Mouse (Mus musculus): Measurements from ENCODE around the gene Pea15a. TPM values are rescaled to one million over a fixed set of nuclear protein-coding genes. Genes with fewer than 3 reads are reported as not detected.

Pea15a gene
- polyA plus RNA-seq, 1 experiment from 2014 or later: 398 TPM

DNA sequence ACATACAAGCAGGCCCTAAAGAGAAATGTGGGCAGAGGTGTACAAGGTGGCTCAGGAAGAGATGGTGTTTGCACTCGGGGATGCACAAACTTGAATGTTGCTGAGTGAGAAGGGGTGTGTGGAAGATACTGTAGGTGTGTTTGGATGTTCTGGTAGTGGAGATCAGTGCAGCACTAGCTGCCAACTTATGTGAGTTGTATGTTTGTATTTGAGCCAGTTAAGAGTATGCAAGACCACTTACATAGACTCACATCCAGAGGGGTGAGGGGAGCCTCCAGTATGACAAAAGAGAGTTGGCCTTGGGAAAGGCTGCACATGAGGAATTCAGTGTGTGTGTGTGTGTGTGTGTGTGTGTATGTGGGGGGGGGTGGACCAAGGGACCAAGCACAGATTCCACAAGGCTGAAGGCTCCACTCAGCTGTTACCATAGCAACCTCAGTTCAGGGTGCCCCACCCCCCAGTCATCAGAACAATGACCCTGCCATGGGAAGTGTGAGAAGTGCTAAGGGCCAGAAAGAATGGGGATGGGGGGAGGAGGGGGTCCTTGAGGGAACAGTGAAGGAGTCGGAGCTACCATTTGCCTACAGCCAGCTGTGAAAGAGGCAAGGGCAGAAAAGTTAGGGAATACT lies 3.6 kb downstream of the Pea15a start:
- H3K9me3 ChIP-seq: no peaks in the 10 kb centered on the region
- peak overlapping the region; percentile 65 for H3K4me3 ChIP-seq (replicated peaks)
- peak overlapping the region; percentile 93 for H3K4me2 ChIP-seq (replicated peaks)
- H3K4me1 ChIP-seq (replicated peaks): peaks cover 82% of the 10 kb centered on the region
- WGBS: 2% methylated on average over 2 of the region's 2 CpGs
- peak; percentile 10 for ATAC-seq
- no peaks in the 10 kb centered on the region for H3K27me3 ChIP-seq
- peaks cover 23% of the 10 kb centered on the region for H3K36me3 ChIP-seq
- peak overlapping the region; percentile 90 for H3K9ac ChIP-seq (replicated peaks)
- peak overlapping the region; percentile 96 for H3K27ac ChIP-seq

GRCm38 (mm10) chr1:172201967-172202880 lies 4.4 kb downstream of the Pea15a start:
- peak overlapping the region; percentile 63 for H3K9ac ChIP-seq (replicated peaks)
- peak; percentile 9; the same call in 1 of the 2 replicates for ATAC-seq
- H3K4me1 ChIP-seq (replicated peaks): peaks cover 81% of the 10 kb centered on the region
- H3K4me3 ChIP-seq (replicated peaks): peak overlapping the region; percentile 20
- peak overlapping the region; percentile 96 for H3K27ac ChIP-seq
- no peaks in the 10 kb centered on the region for H3K9me3 ChIP-seq
- H3K4me2 ChIP-seq (replicated peaks): peak overlapping the region; percentile 93
- H3K36me3 ChIP-seq: peaks cover 31% of the 10 kb centered on the region
- WGBS: 3% methylated on average over 14 of the region's 14 CpGs
- H3K27me3 ChIP-seq: no peaks in the 10 kb centered on the region

- Histone ChIP-seq H3K4me3 (replicated peaks) (peak overlapping the region; percentile 6; the same call in 1 of the 2 replicates), H3K9ac (replicated peaks) (peak overlapping the region; percentile 28)
Measured at GRCm38 (mm10) chr1:172200871-172201447, 5.6 kb downstream of the Pea15a start.

GRCm38 (mm10) chr1:172200161-172200560 lies 6.4 kb downstream of the Pea15a start:
- H3K4me2 ChIP-seq (replicated peaks): peak overlapping the region; percentile 93
- H3K9me3 ChIP-seq: no peaks in the 10 kb centered on the region
- H3K4me3 ChIP-seq (replicated peaks): no peak overlapping the region; the same call in 1 of the 2 replicates
- peaks cover 70% of the 10 kb centered on the region for H3K4me1 ChIP-seq (replicated peaks)
- no peaks in the 10 kb centered on the region for H3K27me3 ChIP-seq
- H3K27ac ChIP-seq: peak overlapping the region; percentile 96
- peaks cover 51% of the 10 kb centered on the region for H3K36me3 ChIP-seq
- peak overlapping the region; percentile 55; the same call in 1 of the 2 replicates for H3K9ac ChIP-seq (replicated peaks)
- ATAC-seq: no peak
- WGBS: 74% methylated on average over 5 of the region's 5 CpGs

More at GRCm38 (mm10) chr1:172200871-172201447, 5.6 kb downstream of the Pea15a start:
- Histone ChIP-seq H3K36me3 (peaks cover 44% of the 10 kb centered on the region), H3K27me3 (no peaks in the 10 kb centered on the region), H3K4me1 (replicated peaks) (peaks cover 75% of the 10 kb centered on the region), H3K4me2 (replicated peaks) (peak overlapping the region; percentile 93), H3K27ac (peak overlapping the region; percentile 96), H3K9me3 (no peaks in the 10 kb centered on the region)
- WGBS: 12% methylated on average over 7 of the region's 7 CpGs
- ATAC-seq: peak; percentile 66

GRCm38 (mm10) chr1:172198996-172199395 lies 7.6 kb downstream of the Pea15a start:
- Histone ChIP-seq H3K4me2 (replicated peaks) (no peak overlapping the region), H3K27me3 (no peaks in the 10 kb centered on the region), H3K4me3 (replicated peaks) (no peak overlapping the region), H3K27ac (no peak overlapping the region), H3K4me1 (replicated peaks) (peaks cover 58% of the 10 kb centered on the region), H3K9me3 (no peaks in the 10 kb centered on the region), H3K36me3 (peaks cover 62% of the 10 kb centered on the region), H3K9ac (replicated peaks) (no peak overlapping the region)
- 91% methylated on average over 4 of the region's 4 CpGs for WGBS
- no peak for ATAC-seq

DNA sequence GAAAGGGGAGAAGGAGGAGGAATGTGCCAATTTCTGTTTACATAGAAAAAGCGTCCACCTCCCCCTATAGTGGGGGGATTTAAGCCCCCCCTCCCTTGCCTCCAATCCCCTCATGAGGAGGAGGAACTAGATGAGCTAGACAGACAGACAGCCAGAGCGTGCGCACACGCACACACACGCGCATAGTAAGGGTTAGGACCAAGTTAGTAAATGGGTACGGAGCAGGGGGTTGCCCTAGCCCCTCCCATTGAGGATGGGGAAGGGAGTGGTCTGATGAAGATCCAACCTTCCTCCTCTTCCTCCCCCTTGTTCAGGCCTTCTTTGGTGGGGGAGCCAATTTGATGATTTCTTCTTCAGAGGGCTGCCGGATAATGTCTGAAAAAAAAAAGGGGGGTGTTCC lies 8.3 kb downstream of the Pea15a start:
- Histone ChIP-seq H3K27me3 (no peaks in the 10 kb centered on the region), H3K9ac (replicated peaks) (no peak overlapping the region)
- 82% methylated on average over 8 of the region's 8 CpGs for WGBS

DNA sequence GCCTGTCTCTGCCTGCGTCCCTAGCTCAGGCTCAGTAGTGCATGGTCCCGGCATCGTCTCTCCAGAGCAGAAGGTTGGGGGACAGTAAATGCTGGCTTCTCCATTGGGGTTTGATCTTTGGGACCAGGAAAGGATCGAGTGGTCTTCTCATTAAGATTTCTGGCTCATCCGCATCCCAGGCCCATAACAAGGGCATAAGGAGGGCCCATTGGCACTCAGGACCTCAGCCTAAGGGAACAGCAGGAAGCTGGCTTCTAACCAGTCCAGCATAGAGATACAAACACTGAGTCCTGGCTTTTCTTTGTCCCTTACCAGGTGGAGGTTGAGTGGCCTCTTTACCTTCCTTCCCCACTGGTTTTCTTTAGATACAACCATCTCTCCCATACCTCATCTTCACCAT lies 8.8 kb downstream of the Pea15a start:
- no peaks in the 10 kb centered on the region for H3K9me3 ChIP-seq
- H3K4me2 ChIP-seq (replicated peaks): no peak overlapping the region
- WGBS: 81% methylated on average over 5 of the region's 5 CpGs
- peak overlapping the region; percentile 56 for H3K27ac ChIP-seq
- no peak for ATAC-seq
- no peak overlapping the region; the same call in 1 of the 2 replicates for H3K9ac ChIP-seq (replicated peaks)
- no peak overlapping the region for H3K4me3 ChIP-seq (replicated peaks)
- no peaks in the 10 kb centered on the region for H3K27me3 ChIP-seq
- peaks cover 47% of the 10 kb centered on the region for H3K4me1 ChIP-seq (replicated peaks)
- H3K36me3 ChIP-seq: peaks cover 69% of the 10 kb centered on the region

More for the DNA sequence above, 8.3 kb downstream of the Pea15a start:
- no peak for ATAC-seq
- Histone ChIP-seq H3K4me2 (replicated peaks) (no peak overlapping the region), H3K4me1 (replicated peaks) (peaks cover 51% of the 10 kb centered on the region), H3K9me3 (no peaks in the 10 kb centered on the region), H3K36me3 (peaks cover 69% of the 10 kb centered on the region), H3K4me3 (replicated peaks) (no peak overlapping the region), H3K27ac (peak overlapping the region; percentile 56; the same call in 1 of the 2 replicates)

- Histone ChIP-seq H3K4me1 (replicated peaks) (peaks cover 40% of the 10 kb centered on the region), H3K4me3 (replicated peaks) (no peak overlapping the region), H3K9ac (replicated peaks) (no peak overlapping the region), H3K27ac (peak overlapping the region; percentile 56; the same call in 1 of the 2 replicates), H3K4me2 (replicated peaks) (no peak overlapping the region), H3K9me3 (no peaks in the 10 kb centered on the region), H3K27me3 (no peaks in the 10 kb centered on the region), H3K36me3 (peaks cover 76% of the 10 kb centered on the region)
- no peak for ATAC-seq
- WGBS: 90% methylated on average over 3 of the region's 3 CpGs
Measured at GRCm38 (mm10) chr1:172197146-172197545, 9.5 kb downstream of the Pea15a start.

GRCm38 (mm10) chr1:172194435-172194834 lies 12.2 kb downstream of the Pea15a start:
- H3K27ac ChIP-seq: peak overlapping the region; percentile 49; the same call in 1 of the 2 replicates
- peaks cover 13% of the 10 kb centered on the region for H3K4me1 ChIP-seq (replicated peaks)
- H3K4me2 ChIP-seq (replicated peaks): no peak overlapping the region
- no peak for ATAC-seq
- peaks cover 85% of the 10 kb centered on the region for H3K36me3 ChIP-seq
- H3K27me3 ChIP-seq: no peaks in the 10 kb centered on the region
- no peaks in the 10 kb centered on the region for H3K9me3 ChIP-seq
- no peak overlapping the region for H3K4me3 ChIP-seq (replicated peaks)
- H3K9ac ChIP-seq (replicated peaks): peak overlapping the region; percentile 25; the same call in 1 of the 2 replicates
- WGBS: 81% methylated on average over 8 of the region's 8 CpGs

DNA sequence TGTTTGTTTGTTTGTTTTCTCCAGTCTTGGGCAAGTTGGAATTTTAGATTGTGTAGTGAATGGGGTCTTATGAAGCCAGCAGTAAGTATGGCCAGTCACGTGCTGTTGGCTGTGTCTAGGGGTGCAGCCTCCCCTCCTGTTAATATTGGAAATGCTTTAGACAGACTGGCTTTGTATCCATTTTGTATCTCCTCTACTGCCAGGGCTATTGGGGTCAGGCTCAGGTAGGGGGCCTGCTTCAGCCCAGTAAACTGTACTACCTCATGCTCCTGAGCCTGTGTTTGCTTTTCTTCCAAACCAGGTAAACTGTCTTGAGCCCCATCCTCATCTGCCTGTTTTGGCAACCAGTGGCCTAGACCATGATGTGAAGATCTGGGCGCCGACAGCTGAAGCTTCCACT lies 14.4 kb downstream of the Pea15a start:
- WGBS: 94% methylated on average over 3 of the region's 3 CpGs
- Histone ChIP-seq H3K4me1 (replicated peaks) (peaks cover 6% of the 10 kb centered on the region), H3K27ac (no peak overlapping the region), H3K9me3 (no peaks in the 10 kb centered on the region), H3K9ac (replicated peaks) (no peak overlapping the region), H3K36me3 (peaks cover 82% of the 10 kb centered on the region), H3K4me3 (replicated peaks) (no peak overlapping the region), H3K4me2 (replicated peaks) (no peak overlapping the region), H3K27me3 (no peaks in the 10 kb centered on the region)
- ATAC-seq: no peak

DNA sequence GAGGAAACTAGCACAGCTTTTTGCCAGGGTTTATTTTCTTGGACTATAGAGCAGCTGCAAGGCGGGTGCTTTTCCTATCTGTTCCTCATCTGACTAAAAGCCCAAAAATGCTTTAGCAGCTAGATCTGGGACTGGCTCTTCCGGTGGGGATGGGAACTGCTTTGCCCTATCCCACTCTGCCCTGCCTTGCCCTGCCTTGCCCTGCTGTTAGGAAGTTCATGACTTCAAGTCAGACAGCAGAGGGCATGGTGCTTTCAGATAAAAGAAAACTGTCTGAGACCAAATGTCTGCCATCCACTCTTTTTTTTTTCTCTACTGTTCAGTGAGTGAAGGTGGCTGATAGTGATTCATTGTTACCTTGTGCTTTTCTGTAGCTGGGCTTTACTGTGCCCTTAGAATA lies 15.0 kb downstream of the Pea15a start:
- WGBS: 92% methylated on average over 2 of the region's 2 CpGs
- Histone ChIP-seq H3K27ac (no peak overlapping the region), H3K27me3 (no peaks in the 10 kb centered on the region), H3K9ac (replicated peaks) (no peak overlapping the region), H3K9me3 (no peaks in the 10 kb centered on the region), H3K36me3 (peaks cover 82% of the 10 kb centered on the region), H3K4me1 (replicated peaks) (peaks cover 6% of the 10 kb centered on the region), H3K4me3 (replicated peaks) (no peak overlapping the region), H3K4me2 (replicated peaks) (no peak overlapping the region)
- no peak for ATAC-seq

DNA sequence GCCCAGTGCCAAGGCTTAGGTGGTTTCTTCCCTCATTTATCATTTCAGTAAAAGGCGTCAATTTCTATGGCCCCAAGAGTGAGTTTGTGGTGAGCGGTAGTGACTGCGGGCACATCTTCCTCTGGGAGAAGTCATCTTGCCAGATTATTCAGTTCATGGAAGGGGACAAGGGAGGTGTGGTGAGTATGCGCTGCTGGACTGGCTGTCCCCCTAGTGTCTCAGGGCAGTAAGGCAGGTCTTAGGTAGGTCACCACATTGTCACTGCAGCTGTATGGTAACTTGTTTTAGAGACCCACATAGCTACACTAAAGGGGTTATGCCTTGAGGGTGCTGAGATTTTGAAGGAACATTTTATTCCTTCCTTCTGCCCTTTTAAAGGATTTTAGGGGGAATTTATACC lies 17.7 kb downstream of the Pea15a start:
- Histone ChIP-seq H3K4me2 (replicated peaks) (no peak overlapping the region), H3K27ac (no peak overlapping the region), H3K36me3 (peaks cover 68% of the 10 kb centered on the region), H3K9ac (replicated peaks) (no peak overlapping the region), H3K27me3 (no peaks in the 10 kb centered on the region), H3K4me3 (replicated peaks) (no peak overlapping the region), H3K9me3 (no peaks in the 10 kb centered on the region), H3K4me1 (replicated peaks) (no peaks in the 10 kb centered on the region)
- 69% methylated on average over 4 of the region's 4 CpGs for WGBS
- no peak for ATAC-seq

Measured in midbrain, embryonic 13.5 days (tissue).